Mouse (Mus musculus) left cerebral cortex, postnatal 4 days (tissue): ENCODE measurements at regions not wholly inside any gene's neighbourhood (a gene's known extent, or its start where the extent isn't known, plus 50 kb on each side); places are given as distances from the start of the nearest gene placed in this dataset.

Source experiments
- DNase-seq: peaks from one replicate; pipeline ENCODE4 v3.0.0-alpha.2; 2022
- intact Hi-C: fragments of 180-260 bp; cut with DNase I; formaldehyde crosslinking; loops from one replicate; pipeline ENCODE4 v1.15.1; 2025

DNA sequence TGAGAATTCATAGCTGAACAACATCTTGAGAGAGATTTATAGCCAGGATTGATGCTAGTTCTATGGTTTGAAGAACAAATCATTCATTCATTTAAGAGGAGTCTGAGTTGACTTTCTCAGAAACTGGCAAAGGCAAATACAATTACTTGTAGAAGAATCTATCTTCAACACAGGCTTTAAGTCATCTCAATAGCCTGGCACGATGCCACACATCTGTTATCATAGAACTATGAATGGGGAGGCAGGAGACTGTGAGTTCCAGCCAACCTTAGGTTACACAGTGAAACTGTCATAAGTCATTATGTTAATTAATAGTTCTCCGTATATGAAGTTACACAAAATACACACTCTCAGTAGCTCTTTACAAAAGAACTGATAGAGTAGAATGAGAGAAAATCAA is 231.9 kb upstream of the Impg1 start:
- DNase-seq: peak; percentile 35
- intact Hi-C loops: no loop called here

DNA sequence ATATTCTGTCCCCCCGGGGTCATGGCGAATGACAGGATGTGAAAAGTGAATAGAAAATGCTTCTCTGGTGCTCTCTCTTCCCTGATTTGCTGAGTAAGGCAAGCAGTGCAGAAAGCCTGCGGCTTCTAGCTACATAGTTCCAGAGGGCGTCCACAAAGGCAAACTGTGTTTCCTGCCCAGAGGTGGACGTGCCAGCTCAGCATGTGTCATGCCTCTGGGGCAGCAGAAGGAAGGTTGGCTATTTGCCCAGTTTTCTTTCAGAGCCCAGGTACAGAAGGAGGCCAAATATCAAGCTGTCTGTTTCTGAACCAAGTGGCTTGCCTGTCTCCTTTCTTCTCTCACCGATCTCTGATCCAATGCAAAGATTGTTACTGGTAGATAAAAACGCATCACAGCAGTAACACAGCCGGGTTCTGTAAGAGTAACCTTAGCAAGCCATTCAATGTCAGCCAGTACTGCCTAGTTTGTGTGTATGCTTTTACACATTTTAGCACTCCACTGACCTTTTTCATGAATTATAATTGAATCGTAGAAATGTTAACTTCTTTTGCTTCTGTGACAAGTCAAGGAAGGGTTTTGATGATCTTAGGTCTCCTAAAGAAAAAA is 223.3 kb upstream of the Impg1 start:
- intact Hi-C loops: no loop called here
- peak; percentile 57 for DNase-seq

DNA sequence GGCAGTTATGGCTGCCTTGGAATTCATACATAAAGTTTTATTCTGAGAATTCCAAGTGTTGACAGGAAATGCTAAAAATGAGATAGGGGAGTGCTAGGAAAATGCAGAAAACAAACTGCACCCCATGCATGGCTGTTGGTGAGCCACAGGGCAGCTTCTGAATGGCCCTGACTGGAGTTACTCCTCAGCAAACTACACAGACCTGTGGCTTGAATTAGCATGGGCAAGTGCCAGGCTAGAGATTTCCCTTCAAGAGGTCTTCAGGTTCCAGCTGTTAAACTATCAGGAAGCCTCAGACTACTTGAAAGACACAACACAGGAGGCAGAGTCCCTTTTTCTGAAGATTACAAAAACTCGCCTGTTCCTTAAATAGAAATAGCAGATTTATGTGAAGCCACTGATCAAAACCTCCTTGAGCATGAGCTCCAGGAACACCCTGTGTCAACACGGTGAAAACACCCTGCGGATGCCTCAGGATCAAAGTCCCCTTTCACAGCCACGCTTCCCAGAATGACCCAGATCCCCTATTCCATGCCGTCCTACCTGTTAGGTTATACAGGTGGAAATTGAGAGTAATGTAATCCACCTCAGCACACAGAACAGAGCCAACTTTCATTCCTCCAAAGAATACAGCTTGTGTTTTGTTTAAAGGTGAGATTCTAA is 217.9 kb upstream of the Impg1 start:
- no peak for DNase-seq
- intact Hi-C loops: no loop called here

GRCm38 (mm10) chr9:80681709-80682108 is 216.4 kb upstream of the Impg1 start:
- no peak for DNase-seq
- intact Hi-C loops: no loop called here

- intact Hi-C loops: no loop called here
- no peak for DNase-seq
These were observed 206.2 kb upstream of the Impg1 start for GRCm38 (mm10) chr9:80671483-80671882.

- intact Hi-C loops: no loop called here
- peak; percentile 13 for DNase-seq
These were observed 203.4 kb upstream of the Impg1 start for GRCm38 (mm10) chr9:80668575-80669248.

- intact Hi-C loops: no loop called here
- DNase-seq: no peak
These were observed 193.5 kb upstream of the Impg1 start for GRCm38 (mm10) chr9:80658755-80659154.

DNA sequence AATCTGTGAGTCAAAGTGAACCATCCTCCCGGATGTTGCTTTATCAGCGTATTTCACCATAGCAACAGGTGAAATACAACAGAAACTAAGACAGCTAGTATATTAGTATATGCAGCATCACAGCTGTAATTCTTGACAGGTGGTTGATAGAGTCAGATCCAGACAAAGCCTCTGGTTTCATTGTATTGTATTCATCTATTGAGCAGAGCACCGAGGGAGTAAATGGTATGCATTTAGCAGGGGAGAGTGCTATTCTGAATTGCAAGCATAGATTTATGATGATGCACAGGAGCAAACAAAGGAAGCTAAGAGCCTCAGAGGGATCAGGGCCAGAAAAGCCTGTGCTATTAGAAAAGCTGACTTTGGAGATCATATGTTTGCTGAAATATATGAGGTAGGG is 149.8 kb upstream of the Impg1 start:
- no peak for DNase-seq
- intact Hi-C loops: no loop called here

DNA sequence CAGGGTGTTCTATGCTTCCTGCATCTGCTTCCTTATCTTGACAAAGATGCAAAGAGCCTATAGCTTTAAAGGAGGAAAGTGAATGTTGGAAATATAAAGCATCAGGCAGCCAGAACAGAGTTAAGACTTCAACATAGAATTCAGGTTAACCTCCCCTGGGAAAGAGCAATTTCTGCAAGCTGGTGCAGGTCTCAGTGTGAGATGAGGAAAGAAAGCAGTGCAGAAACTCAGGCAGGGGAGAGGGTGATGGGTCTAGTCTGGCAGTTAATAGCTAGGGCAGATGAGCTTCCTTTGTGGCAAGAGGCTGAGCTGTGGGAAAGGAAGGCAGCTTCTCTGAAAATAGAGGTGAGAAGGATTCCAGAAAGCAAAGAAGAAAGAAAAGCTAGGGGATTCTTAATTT is 134.7 kb upstream of the Impg1 start:
- intact Hi-C loops: no loop called here
- no peak for DNase-seq

DNA sequence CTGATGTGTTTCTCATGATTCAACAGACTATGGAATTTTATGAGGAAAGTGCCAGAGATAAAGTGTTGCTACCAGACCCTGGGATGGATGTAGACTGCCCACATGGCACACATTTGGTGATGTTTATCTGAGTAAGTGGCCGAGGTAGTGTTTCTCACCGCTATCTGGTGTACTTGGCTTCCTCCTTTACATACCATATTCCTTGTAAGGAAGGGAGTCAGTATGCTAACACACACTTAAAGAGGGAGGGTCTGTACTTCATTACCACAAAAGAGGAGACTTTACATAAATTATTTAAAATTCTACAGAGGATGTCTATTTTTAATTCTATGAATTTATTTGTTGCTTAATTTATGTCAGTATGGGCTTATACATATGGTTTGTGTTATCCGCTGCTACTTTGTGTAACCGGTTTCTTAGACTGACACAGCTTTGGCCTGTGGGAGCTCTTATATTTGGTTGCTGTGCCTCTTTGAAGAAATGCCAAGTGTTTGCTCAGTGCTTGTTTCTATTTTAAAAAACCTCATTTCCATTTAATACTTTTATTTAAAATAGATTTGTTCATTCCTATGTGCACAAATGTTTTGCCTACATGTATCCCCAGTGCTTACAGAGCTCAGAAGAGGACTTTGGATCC is 100.2 kb upstream of the Impg1 start:
- no peak for DNase-seq
- intact Hi-C loops: no loop called here

DNA sequence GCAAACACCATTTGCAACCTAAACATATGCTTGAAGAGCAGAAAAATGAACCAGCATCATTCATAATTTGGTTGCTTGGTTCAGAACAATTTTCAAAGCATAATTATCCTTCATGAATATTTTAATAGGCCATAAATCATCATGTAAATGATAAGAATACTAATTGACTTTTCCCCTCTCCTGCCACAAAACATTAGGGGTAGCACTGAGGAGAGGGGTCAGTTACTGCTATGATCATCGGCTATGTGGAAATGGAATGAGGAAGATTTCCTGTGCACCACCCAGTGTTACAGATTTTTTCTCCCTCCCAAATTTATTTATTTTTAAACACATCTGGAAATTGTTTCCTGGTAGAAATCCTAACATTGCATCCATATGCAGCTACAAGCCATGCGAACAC is 98.4 kb upstream of the Impg1 start:
- intact Hi-C loops: no loop called here
- no peak for DNase-seq

DNA sequence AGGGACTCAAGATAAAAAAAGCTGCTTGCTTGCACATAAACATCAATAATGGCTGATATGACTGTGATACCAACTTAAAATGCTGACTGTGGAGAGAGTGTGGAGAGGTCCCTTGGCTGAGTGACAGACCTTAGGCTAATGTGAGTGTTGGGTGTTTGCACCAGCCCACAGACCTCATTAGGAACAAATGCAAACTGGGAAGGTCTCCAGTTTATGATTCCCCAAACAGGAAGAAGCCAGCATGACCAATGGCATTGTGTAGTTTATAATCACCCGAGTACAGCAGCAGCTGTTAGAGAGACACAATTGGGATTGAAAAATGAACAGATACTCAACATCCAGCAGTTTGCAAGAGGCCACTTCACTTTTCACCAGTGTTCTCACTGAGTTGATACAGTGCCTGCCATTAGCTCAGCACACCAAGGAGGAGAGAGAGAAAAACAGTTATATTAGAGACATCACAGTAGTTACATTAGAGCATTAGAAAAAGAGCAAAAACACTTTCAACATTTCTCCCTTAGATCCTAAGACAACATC is 90.3 kb upstream of the Impg1 start:
- intact Hi-C loops: no loop called here
- no peak for DNase-seq
